Mouse (Mus musculus) cerebellum, postnatal 36 days (tissue): ENCODE results near the gene Eipr1.

ENCODE experiments used
- DNase-seq, 2 experiments: peaks; one replicate each; pipeline ENCODE4 v3.0.0; 2021 to 2022; ENCODE audit warnings: mixed read lengths in 2 of 2

Eipr1 gene

DNA sequence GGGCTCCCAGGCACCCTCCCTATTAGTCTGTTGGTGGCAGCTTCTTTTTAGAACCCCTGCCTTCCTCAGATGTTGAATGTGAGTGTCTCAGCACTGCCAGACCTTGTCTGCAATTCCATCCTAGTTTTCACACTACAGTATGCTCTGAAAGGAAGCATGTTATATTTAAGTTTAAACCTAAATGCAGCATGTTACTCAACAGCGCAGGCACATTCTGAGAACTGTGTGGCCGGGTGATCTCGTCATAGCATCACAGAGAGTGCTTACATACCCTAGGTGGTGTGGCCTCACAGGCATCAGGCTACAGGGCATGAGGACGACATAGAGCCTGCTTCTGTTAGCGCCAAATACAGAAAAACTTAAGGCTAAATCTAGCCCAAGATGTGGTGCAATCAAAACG is 24.0 kb downstream of the Eipr1 start:
- no peak for DNase-seq

DNA sequence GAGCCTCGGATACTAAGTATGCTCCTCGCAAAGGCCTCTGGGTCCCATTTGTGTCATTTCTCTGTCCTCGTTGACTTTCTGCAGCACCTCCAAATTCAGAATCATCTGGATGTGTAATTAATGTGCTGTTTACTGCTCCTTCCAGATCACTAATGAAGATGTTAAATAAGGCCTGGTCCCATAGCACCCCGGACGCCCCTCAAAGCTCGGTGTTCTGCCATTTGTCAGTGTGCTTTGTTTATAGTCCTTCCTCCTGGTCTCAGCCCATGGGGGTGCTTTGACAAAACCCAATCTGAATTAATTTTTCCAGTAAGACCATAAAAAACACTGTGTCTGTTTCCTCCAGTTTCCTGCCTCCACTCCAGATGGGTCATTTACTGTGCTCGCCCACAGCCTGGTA is 28.6 kb downstream of the Eipr1 start:
- DNase-seq = no peak

DNA sequence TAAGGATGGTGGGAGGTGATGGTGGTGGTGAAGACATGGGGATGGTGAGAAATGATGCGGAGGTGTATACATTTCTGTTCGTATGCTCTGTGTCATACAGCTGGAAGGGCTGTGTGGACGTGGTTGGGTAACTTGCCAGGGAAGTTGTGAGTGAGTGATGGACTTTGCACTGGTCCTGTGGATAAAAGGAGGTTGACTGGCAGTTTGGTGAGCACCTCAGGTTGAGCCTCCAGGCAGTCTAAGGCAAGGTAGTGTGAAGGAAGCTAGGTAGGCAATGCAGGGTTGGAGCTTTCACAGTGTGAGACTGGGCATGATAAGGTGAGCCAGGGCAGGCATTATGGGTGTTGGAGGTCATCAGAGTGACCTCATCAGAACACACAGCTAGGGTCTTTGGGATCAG is 31.0 kb downstream of the Eipr1 start:
- no peak for DNase-seq

DNA sequence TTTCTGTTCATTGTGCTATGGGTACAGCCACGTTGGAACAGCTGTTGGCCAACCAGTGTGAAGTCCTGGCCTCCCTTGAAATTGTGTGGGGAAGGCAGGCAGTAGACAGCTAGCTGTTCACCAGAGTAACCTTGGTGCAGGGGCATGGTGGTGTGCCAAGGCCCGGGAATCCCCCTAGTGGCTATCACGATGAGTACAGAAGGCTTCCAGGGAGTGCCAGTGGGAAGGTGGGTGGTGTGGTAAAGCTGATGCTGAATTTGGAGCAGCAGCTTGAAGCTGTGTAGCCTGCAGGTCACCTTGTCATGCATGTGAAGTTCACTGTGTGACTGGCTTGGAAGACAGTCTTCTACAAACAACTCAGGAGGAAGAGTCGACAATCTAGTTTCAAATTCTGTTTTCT is 32.8 kb downstream of the Eipr1 start:
- DNase-seq = peak in 1 of 2 experiments; percentile 12

DNA sequence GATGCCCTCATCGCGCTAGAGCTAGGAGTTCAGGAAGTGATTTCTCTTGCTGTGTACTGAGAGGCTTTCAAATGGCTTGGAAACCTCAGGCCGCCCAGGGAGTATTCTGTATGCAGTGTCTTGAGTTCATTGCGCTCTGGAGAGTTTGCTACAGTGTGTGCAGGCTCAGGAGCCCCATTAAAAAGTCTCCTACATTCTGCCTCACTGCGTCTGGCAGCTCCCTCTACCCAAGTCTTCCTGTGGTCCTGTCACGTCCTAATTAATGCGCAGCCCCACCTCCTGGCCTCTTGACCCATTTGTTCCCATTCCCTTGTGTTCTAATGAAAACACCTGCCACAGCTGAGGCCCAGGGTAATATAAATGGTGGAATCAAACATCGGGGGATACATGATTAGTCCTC is 33.3 kb downstream of the Eipr1 start:
- DNase-seq = no peak

DNA sequence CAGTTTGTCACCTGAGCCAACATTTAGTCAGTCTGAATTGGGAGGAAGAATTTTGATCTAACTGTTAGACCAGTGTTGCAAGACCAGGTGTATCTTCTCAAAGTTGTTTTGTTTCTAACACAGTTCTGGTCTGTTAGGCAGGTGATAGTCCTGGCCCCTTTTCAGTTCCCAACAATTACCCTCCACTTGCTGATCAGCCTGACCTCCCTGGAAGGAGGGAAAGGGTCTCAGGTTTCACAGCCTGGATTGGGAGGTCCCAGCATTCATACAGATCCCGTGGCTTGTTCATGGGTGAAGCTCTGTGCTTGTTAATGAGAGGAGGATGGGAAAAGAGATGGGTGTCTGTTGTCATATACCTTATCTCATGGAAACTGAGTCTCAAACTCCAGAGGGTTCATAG is 33.7 kb downstream of the Eipr1 start:
- DNase-seq = no peak

DNA sequence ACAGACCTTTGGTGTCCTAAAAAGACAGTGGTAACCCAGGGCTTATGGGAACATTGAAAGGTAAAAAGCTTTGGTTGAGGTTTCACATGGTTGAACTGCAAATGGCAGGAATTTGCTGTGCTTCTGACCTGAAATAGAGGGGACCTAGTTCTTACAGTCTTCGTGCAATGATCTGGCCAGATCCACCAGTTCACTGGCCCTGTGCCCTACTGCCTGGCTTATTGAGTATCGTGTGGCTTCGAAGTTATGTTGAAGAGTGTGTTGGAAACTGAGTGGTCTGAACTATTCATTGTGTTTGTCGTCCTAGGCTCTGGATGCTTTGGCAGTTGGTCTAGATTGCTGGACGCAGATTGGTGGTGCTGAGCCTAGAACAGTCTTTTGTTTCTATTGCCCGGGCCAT is 34.7 kb downstream of the Eipr1 start:
- DNase-seq = no peak

DNA sequence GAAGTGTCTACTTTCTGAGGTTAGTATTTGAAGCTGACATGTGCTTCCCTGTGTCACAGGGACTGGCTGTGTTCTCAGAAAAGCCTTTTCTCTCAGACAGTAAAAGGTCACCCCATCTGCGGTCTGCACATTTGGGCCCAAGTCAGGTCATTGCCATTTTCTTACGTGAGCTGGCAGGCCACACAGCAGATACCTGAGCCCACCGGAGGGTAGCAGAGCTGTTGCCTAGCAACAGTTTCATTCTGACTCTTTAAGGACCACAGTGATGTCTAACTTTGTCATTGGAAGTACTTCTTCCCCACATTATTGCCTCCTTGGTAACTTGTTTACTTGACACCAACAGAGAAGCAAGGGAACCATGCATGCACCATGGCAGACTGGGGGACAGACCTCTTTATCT is 41.0 kb downstream of the Eipr1 start:
- no peak for DNase-seq

DNA sequence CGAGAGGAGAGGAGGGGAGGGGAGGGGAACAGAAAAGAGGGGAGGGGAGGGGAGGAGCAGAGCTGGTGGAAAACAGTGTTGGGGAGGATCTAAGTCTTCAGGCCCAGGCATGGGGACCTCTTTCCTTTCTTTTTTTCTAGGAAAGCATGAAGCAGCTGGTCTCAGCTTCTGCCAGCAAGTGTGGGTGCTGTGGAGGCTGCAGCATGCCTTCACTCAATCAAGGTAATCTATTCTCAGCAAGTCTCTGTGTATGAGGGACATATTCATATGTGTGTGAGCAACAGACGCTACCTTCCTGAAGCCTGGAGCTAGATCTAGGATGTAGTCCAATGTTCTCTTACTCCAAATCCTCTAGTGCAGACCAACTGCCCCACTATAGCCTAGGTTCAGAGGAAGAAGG is 42.1 kb downstream of the Eipr1 start:
- DNase-seq = no peak

DNA sequence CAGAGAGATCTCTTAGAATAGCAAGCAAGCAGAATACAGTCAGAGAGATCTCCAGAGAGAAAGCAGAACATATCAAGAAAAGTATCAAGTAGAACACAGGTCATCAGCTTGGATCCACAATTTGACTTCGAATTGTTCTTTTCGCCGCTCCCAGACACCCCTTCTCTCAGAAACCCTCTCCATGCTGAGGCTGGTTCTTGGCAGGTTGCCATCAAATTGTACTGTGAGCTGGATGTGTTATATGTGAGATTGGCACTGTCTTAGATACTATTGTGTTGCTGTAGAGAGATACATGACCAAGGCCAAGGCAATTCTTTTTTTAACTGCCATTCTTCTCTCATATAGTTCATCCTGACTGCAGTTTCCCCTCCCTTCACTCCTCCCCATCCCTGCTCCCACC is 43.4 kb downstream of the Eipr1 start:
- DNase-seq = no peak

DNA sequence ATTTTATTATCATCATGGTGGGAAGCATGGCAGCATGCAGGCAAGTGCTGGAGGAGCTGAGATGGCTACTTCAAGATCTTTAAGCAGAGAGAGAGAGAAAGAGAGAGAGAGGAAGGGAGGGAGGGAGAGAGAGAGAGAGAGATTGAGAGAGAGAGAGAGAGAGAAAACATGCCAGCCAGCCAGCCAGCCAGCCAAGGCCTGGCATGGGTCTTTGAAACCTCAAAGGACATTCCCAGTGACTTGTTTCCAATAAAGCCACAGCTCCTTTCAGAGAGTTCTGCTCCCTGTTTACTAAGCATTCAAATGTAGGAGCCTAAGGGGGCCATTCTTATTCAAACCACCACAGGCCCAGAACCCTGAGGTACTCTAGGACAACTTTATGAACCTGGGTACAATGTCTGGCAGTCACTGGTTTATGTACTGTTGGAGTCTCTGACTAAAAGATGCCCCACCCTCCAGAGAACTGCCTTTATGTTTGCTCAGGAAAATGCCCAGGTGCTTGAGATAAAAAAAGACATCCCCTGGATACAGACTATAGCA is 45.3 kb downstream of the Eipr1 start:
- DNase-seq = no peak

DNA sequence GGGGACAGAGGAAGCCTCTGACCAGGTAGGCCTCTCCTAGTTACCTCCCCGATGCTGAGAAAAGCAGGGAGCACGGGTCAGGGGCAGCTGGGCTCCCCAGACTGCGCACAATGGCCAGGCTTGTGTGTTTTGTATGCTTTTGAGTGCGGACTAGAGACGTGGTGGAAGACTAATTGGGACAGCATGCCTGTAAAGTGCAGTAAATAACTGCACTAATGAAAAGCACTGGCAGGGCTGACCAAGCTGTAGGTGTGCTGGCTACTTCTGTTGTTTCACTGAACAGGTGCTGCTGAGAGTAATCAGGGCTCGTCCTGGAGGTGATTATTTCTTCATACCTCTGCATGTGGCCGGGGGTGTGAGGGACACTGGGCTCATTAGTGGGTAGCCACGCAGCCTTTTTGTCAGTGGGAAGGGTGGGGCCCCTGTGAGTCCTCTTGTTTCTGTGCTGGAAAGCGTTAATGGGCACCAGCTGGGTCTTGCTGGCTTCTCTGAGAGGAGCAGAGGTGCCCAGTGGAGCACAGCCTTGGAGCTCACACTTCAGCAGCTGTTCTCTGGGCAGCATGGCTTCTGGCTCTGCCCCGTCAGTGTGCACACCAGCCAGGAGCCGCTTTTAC is 48.3 kb downstream of the Eipr1 start:
- DNase-seq = no peak

DNA sequence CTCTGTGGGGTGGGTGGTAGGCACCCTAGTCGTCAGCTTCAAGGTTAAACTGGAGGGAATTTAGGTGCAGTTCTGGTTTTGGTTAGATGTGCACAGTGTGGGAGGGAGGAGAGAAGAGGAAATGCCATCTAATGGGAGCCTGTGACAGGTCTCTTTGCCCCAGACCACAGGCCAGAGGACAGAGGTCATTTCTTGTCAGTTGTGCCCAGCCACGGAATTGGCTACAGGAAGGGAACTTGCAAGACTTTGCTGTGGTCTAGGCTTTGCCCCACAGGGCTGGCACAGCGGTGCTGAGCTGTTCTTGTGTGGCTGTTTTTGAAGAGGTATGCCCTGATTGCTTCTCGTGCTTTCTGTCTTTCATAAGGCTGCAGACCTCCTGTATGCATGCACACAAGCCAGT is 48.8 kb downstream of the Eipr1 start:
- no peak for DNase-seq

DNA sequence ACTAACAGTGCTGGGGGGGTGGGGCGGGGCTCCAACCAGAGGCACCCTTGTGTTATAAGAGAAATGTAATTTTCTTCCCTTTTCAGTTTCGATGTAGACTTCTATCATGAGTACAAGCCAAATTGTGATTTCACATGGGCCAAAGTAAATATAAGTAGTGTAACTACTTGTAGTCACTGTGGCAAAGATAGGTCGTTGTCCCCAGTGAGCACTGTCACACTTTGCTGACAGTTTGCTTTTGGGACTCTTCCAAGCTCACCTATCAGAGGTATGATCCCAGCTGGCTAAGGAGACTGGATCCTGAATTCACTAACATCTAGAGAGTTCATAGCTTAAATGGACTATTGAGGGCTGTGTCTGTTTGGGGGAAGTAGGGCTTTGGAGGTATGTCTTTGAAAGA is 49.3 kb downstream of the Eipr1 start:
- DNase-seq = no peak

DNA sequence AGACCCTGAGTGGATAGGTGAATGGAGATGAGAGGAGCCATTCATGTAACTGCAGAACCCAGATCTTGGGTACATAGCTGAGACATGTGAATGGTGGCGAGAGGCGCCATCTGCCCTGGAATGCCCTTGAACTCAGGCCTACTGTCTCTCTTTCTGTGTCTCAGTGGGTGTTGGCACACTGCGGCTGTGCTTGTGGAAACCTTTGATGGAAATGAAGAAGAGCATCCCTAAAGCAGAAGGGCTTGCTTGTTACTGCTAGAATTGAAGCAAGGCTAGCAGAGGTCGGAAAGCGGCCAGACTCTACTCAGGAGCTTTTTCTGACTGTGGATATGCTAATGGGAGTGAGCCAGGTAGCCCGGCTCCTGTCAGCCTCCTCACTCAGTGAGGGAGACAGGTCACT is 50.1 kb downstream of the Eipr1 start:
- DNase-seq = peak; percentile 26 to 29

DNA sequence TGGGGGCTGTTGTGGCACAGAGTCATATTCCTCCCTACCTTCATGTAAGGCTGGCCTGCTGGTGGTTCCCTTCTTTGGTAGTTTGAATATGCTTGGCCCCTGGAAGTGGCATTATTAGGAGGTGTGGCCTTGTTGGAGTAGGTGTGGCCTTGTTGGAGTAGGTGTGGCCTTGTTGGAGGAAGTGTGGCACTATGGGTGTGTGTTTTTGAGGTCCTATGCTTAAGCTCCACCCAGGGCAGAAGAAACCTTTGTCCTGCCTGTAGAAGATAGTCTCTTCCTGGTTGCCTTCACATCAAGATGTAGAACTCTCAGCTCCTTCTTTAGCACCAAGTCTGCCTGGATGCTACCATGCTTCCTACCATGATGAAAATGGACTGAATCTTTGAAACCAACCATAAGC is 51.4 kb downstream of the Eipr1 start:
- DNase-seq = no peak

DNA sequence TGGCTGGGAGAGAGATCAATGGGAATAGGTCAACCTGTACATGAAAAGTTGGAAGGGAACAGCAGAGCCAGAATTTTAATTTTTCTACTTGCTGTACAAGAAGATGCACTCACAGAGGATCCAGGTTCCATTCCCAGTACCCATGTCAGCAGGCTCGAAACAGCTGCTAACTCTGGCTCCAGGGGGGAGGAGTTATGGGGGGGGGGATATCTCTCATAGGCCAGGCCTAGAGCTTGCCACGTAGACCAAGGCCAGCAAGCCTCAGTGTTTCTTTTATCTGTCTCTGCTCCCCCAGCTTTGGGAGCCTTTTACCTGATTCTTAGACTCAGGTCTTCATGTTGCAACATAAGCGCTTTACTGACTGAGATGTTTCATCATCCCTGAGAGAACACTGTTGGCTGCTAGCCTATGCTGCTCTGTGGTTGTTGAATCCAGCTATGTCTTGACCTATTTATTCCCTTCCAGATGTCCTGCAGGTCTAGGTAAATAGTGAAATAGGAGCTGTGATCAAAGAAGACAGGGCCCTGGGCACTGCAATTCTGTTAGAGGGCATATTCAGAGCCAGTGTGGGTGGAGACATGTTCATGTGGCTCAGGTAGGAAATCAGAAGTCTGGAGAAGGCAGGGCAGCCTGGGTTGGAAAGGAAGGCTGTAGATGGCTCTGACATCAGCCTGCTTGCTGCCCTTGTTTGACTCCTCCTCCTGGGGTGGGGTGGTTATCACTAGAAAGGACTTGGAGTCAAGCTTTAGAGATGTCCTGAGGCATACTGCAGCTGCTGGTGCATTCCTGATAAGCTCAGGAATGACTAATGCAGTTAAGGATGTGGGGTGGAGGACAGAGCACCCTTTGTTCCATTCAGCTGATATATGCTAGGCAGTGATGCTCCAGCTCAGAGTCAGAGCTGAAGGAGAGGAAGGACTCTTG is 53.2 kb downstream of the Eipr1 start:
- peak in 1 of 2 experiments; percentile 22 for DNase-seq

DNA sequence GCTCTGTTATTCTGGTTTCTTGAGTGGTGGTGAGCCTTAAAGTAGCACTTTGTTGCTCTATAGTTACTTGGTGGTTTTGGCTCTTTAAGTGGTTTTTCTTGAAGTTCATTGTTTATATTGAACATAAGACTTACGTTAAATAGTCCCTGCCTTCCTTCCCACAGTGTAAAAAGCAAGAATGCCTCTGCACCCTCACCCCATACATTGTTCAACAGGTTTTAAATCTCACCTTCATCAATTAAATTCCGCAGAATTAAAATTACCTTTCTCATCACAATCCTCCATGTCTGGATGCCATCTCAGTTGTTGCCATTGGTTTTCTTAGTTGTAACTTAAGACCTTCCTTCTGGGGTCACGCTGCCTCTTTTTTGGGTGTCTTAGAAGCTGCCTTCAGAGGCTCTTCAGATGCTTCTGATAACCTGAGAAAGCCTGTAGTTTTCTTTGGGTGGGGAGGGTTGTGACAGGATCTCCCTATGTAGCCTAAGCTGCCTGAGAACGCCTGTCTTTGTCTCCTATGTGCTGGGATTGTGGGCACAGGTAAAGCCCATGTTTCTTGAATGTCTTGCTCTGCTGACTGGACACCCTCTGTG is 57.3 kb downstream of the Eipr1 start:
- no peak for DNase-seq

DNA sequence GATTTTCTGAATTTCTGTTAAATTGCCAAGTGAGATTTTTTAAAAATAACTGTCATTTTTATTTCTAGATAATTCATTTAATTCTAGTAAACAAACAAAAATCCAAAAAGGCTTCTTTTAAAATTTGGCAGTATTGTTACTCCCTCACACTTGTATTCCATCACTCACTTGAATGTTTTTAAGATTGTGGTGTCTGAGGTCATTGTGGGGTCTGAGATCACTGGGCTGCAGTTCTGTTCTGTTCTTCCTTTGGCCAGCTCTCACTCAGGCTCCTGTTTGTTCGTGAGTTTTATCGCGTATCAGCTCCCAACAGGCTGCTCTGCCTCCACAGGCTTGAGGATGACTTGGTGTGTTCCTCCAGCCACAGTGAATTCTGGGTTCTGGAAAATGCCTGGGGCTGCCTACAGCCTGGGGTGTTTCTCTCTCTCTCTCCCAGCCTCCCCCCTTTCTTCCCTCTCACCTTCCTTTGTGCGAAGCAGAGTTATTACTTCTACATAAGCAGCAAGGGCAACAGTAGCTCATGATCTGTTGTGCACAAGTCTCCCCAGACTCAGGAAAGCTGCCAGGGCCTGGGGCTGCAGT is 58.2 kb downstream of the Eipr1 start:
- DNase-seq = no peak

DNA sequence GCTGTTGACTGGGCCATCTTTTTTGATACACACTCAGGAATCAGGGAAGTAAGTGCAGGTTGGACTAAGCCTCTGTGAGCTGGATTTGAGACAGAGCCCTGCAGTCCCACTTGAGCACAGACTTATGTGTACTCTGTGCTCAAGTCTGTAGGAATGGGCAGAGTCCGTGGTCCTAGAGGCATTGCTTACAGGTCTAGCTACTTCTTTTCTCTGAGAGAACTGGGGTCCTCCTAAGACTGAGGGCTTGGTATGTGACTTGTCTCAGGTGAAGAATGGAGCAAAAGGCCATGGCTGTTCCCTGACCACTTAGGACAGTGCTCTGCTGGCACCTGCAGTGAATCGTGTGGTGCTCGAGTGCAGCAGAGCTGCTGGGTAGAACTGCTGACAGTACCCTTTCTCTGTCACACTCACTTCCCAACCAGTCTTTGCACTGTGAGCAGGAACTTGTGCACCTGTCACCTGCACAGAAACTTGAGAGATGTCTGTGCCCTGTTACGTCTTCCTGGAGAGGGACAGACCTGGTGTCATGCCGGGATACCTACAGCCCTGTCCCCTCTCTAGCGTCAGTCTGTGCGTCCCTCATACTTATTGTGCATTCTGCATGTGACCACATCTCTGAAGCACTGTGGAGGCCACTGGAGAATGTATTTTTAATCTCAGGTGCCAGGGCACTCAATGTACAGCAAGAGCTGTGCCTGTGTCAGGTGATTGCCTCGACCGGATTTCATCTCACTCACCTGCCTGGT is 65.3 kb downstream of the Eipr1 start:
- no peak for DNase-seq

DNA sequence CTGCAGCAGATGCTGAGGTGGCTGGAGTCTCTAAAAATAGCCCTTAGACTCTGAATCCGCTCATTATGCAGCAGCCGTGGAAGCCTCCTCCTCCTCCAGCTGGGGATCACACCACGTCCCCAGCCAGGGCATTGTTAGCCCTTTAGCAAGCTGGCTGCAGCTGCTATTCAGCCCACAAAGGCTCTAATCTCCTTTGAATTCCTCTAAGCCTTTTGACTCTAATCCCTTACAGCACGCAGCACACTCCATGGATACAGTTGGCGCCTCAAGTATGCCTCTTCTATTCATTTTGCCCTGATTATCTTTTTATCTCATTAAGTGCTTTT is 65.8 kb downstream of the Eipr1 start:
- DNase-seq = no peak

DNA sequence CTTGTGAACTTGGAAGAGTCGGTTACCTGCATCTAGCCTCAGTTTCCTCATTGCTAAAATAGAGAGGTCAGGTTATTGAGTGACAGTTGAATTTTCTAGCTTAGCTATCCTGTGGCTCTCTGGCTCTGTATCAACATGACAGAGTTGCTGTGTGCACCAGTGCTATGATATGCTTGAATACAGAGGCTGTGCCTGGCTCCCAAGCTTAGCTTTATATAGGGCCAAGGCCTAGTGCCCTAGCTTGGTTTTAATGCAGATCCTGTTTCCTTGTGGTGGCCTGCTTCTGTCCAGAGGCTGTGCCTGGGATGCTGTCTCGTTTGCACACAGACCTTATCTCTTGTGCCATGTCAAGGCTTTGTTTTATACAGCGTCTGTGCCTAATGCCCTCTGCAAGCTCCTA is 66.3 kb downstream of the Eipr1 start:
- no peak for DNase-seq

DNA sequence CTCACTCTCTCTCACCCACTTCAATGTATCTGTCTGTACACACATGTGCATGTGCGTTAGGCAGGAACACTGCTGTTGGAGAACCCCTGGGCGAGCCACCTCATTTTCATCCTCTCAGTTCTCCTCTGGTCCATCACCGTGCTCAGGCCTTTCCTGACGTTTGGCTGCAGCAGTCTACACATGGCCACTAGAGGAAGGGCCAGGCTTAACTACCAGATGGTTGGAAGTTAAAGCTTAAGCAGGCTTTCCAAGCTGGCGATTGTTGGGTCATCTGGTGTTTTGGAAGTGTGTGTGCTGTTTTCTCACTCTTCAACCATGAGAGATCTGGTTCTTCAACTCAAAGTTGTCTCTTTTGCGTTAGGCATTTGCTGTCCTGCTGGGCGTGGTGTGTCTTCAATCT is 71.9 kb downstream of the Eipr1 start:
- no peak for DNase-seq
